Mouse (Mus musculus): ENCODE data around the gene Gm17482.

The Gm17482 gene

DNA sequence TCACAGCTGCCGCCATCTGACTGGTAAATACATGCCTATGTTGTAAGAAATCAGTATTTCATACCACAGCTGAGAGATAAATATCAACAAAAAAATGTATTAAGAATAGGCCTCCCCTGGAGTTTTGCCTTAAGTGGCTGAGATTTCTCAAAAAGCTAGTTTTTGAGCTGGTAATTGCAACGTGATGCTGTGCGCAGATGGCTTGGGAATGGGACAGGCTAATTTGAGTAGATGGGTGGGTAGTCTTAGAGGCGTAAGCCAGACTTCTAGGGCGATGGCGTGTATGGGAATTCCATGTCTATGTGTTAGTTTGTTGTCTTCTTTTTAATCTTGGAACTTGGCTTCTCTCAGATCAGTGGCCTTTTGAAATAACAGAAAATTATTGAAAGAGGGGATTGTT lies 64.7 kb downstream of the Gm17482 start:
- DNase-seq (ENCODE audit: low spot score in 2 of 2), result peak; percentile 39 to 52

DNA sequence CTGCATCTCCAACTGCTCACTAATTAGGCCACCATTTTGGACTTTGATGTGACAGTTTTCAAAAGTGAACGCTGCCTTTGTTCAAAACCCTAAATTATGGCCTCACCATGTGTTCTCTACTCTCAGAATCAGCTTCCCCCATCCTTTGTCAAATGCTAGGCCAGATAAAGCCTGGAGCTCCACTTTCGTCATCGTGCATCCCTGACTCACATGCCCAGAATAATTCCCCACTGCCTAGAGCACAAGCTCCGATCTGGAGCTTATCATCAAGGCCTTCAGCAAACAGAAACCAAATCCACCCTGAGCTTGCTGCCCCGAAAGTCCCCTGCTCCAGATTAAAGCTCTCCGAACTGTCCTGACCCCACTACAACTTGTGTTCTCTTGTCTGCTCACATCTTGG lies 65.5 kb downstream of the Gm17482 start:
- peak in 1 of 2 experiments; percentile 76 for DNase-seq (ENCODE audit: low spot score in 2 of 2)

DNA sequence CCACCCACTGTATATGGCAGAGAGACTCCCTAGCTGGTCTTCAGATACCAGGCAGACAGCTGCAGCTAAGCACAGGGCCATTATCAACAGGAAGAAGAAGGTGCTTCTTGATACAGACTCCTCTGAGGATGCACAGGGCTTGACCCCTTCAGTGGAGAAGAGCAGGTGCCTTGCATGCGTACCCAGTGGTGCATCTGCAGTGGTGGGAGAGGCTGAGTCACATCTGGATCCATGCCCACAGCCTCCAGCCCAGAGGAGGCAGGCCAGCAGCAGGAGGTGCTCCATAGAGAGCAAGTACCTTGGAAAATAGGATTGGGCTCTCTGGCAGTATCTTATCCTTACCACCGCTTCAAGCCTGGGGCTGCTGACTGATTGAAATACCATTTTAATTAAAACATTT lies 66.7 kb downstream of the Gm17482 start:
- no peak for DNase-seq (ENCODE audit: low spot score in 2 of 2)

DNA sequence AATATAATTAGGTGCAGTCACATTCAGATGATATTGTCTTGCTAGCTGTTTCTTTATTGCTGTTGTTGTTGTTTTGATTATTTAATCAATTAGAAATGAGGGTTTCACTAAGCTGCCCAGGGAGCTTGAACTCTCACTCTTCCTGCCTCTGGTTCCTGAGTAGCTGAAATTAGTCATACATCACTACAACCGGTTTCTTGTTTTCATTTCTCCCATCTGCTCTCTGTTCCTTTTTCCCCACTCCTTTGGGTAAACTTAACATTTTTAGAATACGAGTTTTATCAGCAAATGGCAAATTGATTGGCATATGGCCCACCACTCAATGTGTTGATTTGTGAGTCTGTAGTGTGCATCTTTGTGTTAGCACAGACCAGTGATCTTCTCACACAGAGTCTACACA lies 80.0 kb downstream of the Gm17482 start:
- DNase-seq (ENCODE audit: low spot score in 2 of 2), result no peak
